Mouse (Mus musculus) hindbrain, embryonic 14.5 days (tissue): ENCODE data around the gene 2410004P03Rik. TPM values are rescaled to one million over a fixed set of nuclear protein-coding genes. Genes with fewer than 3 reads are reported as not detected.
"Not testable (repeated sequence)": the region's sequence is repeated elsewhere in the genome, so short reads cannot be mapped to it uniquely, and the experiment has no call there.

Source experiments
- ATAC-seq: fragments of 200-750 bp; cut with Nextera tagmentation; 2 replicates; pipeline ENCODE4 v1.8.0; 2017; ENCODE audit warnings: moderate number of reproducible peaks, mild to moderate bottlenecking, moderate TSS enrichment, moderate library complexity; ENCODE audit not compliant: low FRiP score
- DNase-seq: peaks from one replicate; pipeline ENCODE4 v3.0.0-alpha.2; 2015; ENCODE audit warnings: low spot score
- H3K27ac ChIP-seq: fragments of 300-500 bp; sonication (generic); 2 replicates; pipeline ENCODE4 v1.5.1; 2014; ENCODE audit warnings: mild to moderate bottlenecking, moderate library complexity
- H3K27me3 ChIP-seq: fragments of 300-500 bp; sonication (generic); 2 replicates; pipeline ENCODE4 v1.6.1; 2014; ENCODE audit warnings: mild to moderate bottlenecking, low read length, mixed read lengths; ENCODE audit not compliant: control insufficient read depth, insufficient read depth
- H3K36me3 ChIP-seq: fragments of 300-500 bp; sonication (generic); replicated peaks from 2 replicates; pipeline ENCODE4 v1.6.1; 2014; ENCODE audit not compliant: control insufficient read depth, insufficient read depth
- H3K4me1 ChIP-seq: fragments of 300-500 bp; sonication (generic); replicated peaks from 2 replicates; pipeline ENCODE4 v1.6.1; 2014; ENCODE audit warnings: antibody characterized with exemption, low read length, mixed read lengths; ENCODE audit not compliant: control insufficient read depth, insufficient read depth
- H3K4me2 ChIP-seq: fragments of 300-500 bp; sonication (generic); replicated peaks from 2 replicates; pipeline ENCODE4 v1.6.1; 2014; ENCODE audit warnings: mild to moderate bottlenecking, moderate library complexity
- H3K4me3 ChIP-seq: fragments of 300-500 bp; sonication (generic); replicated peaks from 2 replicates; pipeline ENCODE4 v1.5.1; 2014; ENCODE audit warnings: mild to moderate bottlenecking, low read length
- H3K9ac ChIP-seq: fragments of 300-500 bp; sonication (generic); 2 replicates; pipeline ENCODE4 v1.6.1; 2014
- H3K9me3 ChIP-seq: fragments of 300-500 bp; sonication (generic); 2 replicates; pipeline ENCODE4 v1.6.1; 2016; ENCODE audit warnings: low read length; ENCODE audit not compliant: control insufficient read depth
- WGBS: fragments of 180-500 bp; shearing (Covaris S2); extraction: QIAGEN DNeasy Blood & Tissue Kit; methylation state at CpG from one replicate; pipeline ENCODE4 v1.1.7; 2014; 5-methylcytosine and 5-hydroxymethylcytosine counted together
- polyA plus RNA-seq: library from polyadenylated mRNA; unstranded; fragments of >200 nt; fragmentation: Nextera tagmentation; extraction: Ambion mirVana; gene quantifications from 2 replicates; pipeline ENCODE4 v1.2.1, GENCODE M21; 2014

2410004P03Rik gene
- polyA plus RNA-seq, 1 experiment from 2014 or later, result 7.7 TPM

GRCm38 (mm10) chr12:17033464-17033841 is 21.9 kb upstream of the 2410004P03Rik start:
- Histone ChIP-seq H3K9ac (no peak overlapping the region), H3K27ac (no peak overlapping the region), H3K4me1 (peaks cover 17% of the 10 kb centered on the region; the same call in 1 of the 2 replicates), H3K27me3 (no peaks in the 10 kb centered on the region), H3K4me3 (no peak overlapping the region), H3K9me3 (no peaks in the 10 kb centered on the region), H3K4me2 (no peak overlapping the region), H3K36me3 (no peaks in the 10 kb centered on the region)
- ATAC-seq (peak; percentile 28; the same call in 1 of the 2 replicates), DNase-seq (no peak)
- 78% methylated on average over 9 of the region's 9 CpGs for WGBS

- no peak overlapping the region for H3K4me3 ChIP-seq
- peak; percentile 56; the same call in 1 of the 2 replicates for ATAC-seq
- H3K27me3 ChIP-seq, result no peaks in the 10 kb centered on the region
- H3K27ac ChIP-seq, result no peak overlapping the region
- 41% methylated on average over 13 of the region's 13 CpGs for WGBS
- DNase-seq, result peak; percentile 93
- no peak overlapping the region for H3K9ac ChIP-seq
- H3K36me3 ChIP-seq, result no peaks in the 10 kb centered on the region
- peaks cover 17% of the 10 kb centered on the region; the same call in 1 of the 2 replicates for H3K4me1 ChIP-seq
- H3K9me3 ChIP-seq, result no peaks in the 10 kb centered on the region
- no peak overlapping the region for H3K4me2 ChIP-seq
Measured at GRCm38 (mm10) chr12:17032694-17033463, 21.4 kb upstream of the 2410004P03Rik start.

GRCm38 (mm10) chr12:17024554-17025110 is 13.1 kb upstream of the 2410004P03Rik start:
- Histone ChIP-seq H3K36me3 (no peaks in the 10 kb centered on the region), H3K27ac (no peak overlapping the region), H3K4me3 (no peak overlapping the region), H3K4me2 (no peak overlapping the region), H3K27me3 (no peaks in the 10 kb centered on the region), H3K9ac (no peak overlapping the region), H3K9me3 (no peaks in the 10 kb centered on the region), H3K4me1 (no peaks in the 10 kb centered on the region)
- DNase-seq, result no peak
- 91% methylated on average over 6 of the region's 6 CpGs for WGBS
- ATAC-seq, result no peak

- Histone ChIP-seq H3K9me3 (no peaks in the 10 kb centered on the region), H3K4me3 (no peak overlapping the region), H3K4me1 (no peaks in the 10 kb centered on the region), H3K27me3 (no peaks in the 10 kb centered on the region), H3K4me2 (no peak overlapping the region), H3K27ac (no peak overlapping the region), H3K9ac (no peak overlapping the region), H3K36me3 (no peaks in the 10 kb centered on the region)
- DNase-seq (no peak), ATAC-seq (no peak)
- WGBS, result 83% methylated on average over 4 of the region's 4 CpGs
Measured at GRCm38 (mm10) chr12:17022145-17022544, 10.6 kb upstream of the 2410004P03Rik start.

- ATAC-seq, DNase-seq, H3K4me2 ChIP-seq, H3K4me3 ChIP-seq, H3K36me3 ChIP-seq, H3K9ac ChIP-seq, H3K27me3 ChIP-seq, H3K27ac ChIP-seq, H3K4me1 ChIP-seq, H3K9me3 ChIP-seq: not testable (repeated sequence)
- 89% methylated on average over 4 of the region's 4 CpGs for WGBS
Measured at GRCm38 (mm10) chr12:17021125-17021524, 9.6 kb upstream of the 2410004P03Rik start.

- Histone ChIP-seq H3K9ac (no peak overlapping the region), H3K9me3 (no peaks in the 10 kb centered on the region), H3K4me3 (no peak overlapping the region), H3K36me3 (no peaks in the 10 kb centered on the region), H3K27me3 (no peaks in the 10 kb centered on the region), H3K27ac (no peak overlapping the region), H3K4me1 (no peaks in the 10 kb centered on the region), H3K4me2 (no peak overlapping the region)
- WGBS, result 32% methylated on average over 4 of the region's 4 CpGs
- DNase-seq (peak; percentile 73), ATAC-seq (no peak)
Measured at GRCm38 (mm10) chr12:17018468-17018867, 6.9 kb upstream of the 2410004P03Rik start.

GRCm38 (mm10) chr12:17015711-17016110 is 4.2 kb upstream of the 2410004P03Rik start:
- no peak for DNase-seq
- H3K4me2 ChIP-seq, result no peak overlapping the region
- H3K9ac ChIP-seq, result no peak overlapping the region
- H3K27me3 ChIP-seq, result no peaks in the 10 kb centered on the region
- ATAC-seq, result no peak
- no peaks in the 10 kb centered on the region for H3K36me3 ChIP-seq
- no peak overlapping the region for H3K27ac ChIP-seq
- H3K4me3 ChIP-seq, result no peak overlapping the region
- 84% methylated on average over 2 of the region's 2 CpGs for WGBS
- no peaks in the 10 kb centered on the region for H3K9me3 ChIP-seq
- no peaks in the 10 kb centered on the region for H3K4me1 ChIP-seq

- ATAC-seq (peak; percentile 31; the same call in 1 of the 2 replicates), DNase-seq (no peak)
- 69% methylated on average over 2 of the region's 2 CpGs for WGBS
- Histone ChIP-seq H3K9me3 (0 out of 2 replicates have a peak, but pooled peaks cover 3% of the 10 kb centered on the region), H3K4me3 (no peak overlapping the region), H3K27ac (no peak overlapping the region), H3K4me1 (no peaks in the 10 kb centered on the region), H3K36me3 (no peaks in the 10 kb centered on the region), H3K4me2 (no peak overlapping the region), H3K27me3 (no peaks in the 10 kb centered on the region), H3K9ac (no peak overlapping the region)
Measured at GRCm38 (mm10) chr12:17012067-17012899, 756 bp upstream of the 2410004P03Rik start.

- no peaks in the 10 kb centered on the region for H3K36me3 ChIP-seq
- H3K27me3 ChIP-seq, result no peaks in the 10 kb centered on the region
- no peak overlapping the region for H3K4me2 ChIP-seq
- H3K9me3 ChIP-seq, result 0 out of 2 replicates have a peak, but pooled peaks cover 3% of the 10 kb centered on the region
- DNase-seq, result no peak
- H3K9ac ChIP-seq, result no peak overlapping the region
- no peak overlapping the region for H3K4me3 ChIP-seq
- no peaks in the 10 kb centered on the region for H3K4me1 ChIP-seq
- WGBS, result 96% methylated on average over 6 of the region's 6 CpGs
- no peak for ATAC-seq
- H3K27ac ChIP-seq, result no peak overlapping the region
Measured at GRCm38 (mm10) chr12:17009466-17009865, 2.1 kb downstream of the 2410004P03Rik start.
